Mouse (Mus musculus): ENCODE data around the gene Pmepa1.

Pmepa1 gene

GRCm38 (mm10) chr2:173253761-173254662, 22.3 kb downstream of the Pmepa1 start:
- peak; percentile 78 to 80 for DNase-seq

GRCm38 (mm10) chr2:173251675-173252074, 24.7 kb downstream of the Pmepa1 start:
- no peak for DNase-seq

- DNase-seq = no peak
These were observed 25.2 kb downstream of the Pmepa1 start for GRCm38 (mm10) chr2:173251133-173251532.

- no peak for DNase-seq
These were observed 25.9 kb downstream of the Pmepa1 start for GRCm38 (mm10) chr2:173250411-173250810.

DNA sequence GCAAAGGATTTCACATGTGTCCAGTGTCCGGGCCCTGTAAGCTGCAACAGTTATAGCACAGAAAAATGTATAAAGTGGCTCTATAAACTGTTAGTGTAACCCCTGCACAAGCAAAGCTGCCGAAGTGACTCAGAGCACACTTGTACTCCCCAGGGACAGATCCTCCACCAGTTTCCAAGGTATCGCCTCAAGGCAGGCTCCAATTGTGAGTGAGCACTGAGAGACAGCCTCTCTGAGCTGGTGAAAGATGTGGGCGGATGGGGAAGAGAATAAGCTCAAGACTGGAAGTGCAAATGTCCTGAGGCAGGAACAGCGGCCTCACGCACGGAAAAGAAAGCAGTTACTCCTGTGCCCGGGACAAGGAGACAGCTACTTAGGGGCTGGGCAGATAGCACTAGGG, 26.4 kb downstream of the Pmepa1 start:
- no peak for DNase-seq

GRCm38 (mm10) chr2:173249386-173249785, 26.9 kb downstream of the Pmepa1 start:
- DNase-seq = no peak

DNA sequence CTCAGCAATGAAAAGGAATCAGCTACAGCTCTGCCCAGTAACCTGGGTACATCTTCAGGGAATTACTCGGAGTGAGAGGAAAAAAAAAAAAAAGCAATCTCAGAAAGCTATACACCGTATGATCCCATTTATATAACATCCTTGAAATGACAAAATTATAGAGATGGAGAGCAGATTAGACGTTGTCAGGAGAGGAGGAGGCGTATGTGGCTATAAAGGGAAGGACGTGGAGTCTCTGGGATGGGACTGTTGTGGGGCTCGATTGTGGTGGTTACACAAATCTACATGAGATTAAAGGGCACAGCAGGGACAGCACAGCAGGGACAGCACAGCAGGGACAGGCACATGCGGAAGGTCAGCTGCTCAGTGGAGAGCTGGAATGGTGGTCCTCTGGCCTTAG, 27.5 kb downstream of the Pmepa1 start:
- no peak for DNase-seq

DNA sequence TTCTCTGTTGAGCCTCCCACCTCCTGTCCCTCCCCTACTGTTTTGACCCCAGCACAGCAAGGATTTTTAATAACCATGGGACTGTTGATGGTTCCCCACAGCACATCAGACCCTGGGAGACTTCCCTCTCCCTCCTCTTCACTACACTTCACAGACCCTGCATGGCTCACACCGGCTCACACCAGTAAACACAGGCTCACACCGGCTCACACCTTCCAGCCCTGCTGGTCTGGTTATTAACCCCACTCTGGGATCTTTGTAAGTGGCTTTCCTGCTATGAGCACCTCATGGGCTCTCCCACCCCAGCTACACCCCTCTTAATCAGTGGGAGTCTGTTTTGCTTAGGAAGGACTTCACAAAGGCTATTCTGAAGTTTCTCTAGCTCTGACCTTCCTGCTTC, 28.4 kb downstream of the Pmepa1 start:
- DNase-seq = peak in 1 of 2 experiments; percentile 52

- DNase-seq = no peak
These were observed 29.1 kb downstream of the Pmepa1 start for GRCm38 (mm10) chr2:173247197-173247596.

GRCm38 (mm10) chr2:173246688-173247087, 29.6 kb downstream of the Pmepa1 start:
- no peak for DNase-seq

DNA sequence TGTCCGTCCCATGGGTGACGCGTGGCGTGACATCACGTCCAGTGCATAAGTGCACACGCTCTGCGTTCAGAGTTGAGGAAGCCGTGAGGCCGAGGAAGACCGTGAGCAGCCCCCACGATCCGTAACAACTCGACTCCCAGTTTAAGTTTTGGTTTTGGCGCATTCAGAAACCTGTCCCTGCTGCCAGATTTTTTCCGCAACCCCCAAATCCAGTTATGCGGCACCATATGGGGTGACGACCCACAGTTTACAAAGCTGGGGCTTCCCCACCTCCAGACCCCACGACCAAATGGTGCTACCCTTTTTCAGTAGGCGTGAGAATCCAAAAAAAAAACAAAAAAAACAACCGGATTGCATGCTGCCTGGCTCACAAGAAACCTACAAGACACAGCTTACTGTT, 31.1 kb downstream of the Pmepa1 start:
- DNase-seq = no peak

- peak in 1 of 2 experiments; percentile 27 for DNase-seq
These were observed 32.2 kb downstream of the Pmepa1 start for GRCm38 (mm10) chr2:173244108-173244507.

DNA sequence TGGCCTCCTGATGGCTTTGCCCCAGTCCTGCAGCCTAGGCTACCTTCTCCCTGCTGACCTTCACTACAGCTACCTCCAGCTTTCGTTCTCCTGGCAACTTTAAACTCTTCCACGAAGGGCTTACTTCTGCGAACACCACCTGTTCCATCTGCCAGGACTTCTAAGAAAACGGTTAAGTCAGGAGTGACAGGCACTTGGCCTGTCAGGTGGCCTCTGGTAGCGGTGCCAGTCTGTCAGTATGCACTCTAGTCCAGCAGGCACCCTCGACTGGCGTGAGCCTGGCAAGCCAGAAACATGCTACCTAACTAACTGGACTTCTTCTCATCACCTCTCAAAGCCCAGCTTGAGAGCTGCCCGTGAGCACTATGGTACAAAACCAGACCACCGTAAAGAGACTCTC, 32.7 kb downstream of the Pmepa1 start:
- DNase-seq = peak in 1 of 2 experiments; percentile 29

GRCm38 (mm10) chr2:173242874-173243273, 33.5 kb downstream of the Pmepa1 start:
- DNase-seq = no peak

DNA sequence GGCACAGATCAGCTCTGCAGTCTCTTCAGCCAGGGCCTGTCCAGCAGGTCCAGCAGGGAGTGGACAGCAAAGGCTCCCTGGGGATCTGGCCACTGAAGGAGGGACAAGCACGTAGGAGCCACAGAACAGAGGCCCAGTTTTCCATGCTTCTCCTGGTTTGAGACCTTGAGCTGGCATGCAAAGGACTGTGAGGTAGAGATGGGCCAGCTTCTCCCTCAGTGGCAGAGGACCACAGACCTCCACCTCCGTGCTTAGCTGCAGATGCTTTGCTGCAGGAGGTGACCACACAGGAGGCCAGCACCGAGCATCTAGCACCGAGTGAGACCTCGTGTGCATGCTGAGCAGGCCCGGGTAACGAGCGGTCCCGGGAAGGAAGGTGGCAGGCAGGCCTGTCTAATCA, 35.6 kb downstream of the Pmepa1 start:
- DNase-seq = no peak

GRCm38 (mm10) chr2:173238522-173238921, 37.8 kb downstream of the Pmepa1 start:
- no peak for DNase-seq

GRCm38 (mm10) chr2:173235435-173236332, 40.6 kb downstream of the Pmepa1 start:
- DNase-seq = no peak

- DNase-seq = no peak
These were observed 43.6 kb downstream of the Pmepa1 start for GRCm38 (mm10) chr2:173232766-173233099.

GRCm38 (mm10) chr2:173232065-173232765, 44.1 kb downstream of the Pmepa1 start:
- no peak for DNase-seq

GRCm38 (mm10) chr2:173229578-173230224, 46.6 kb downstream of the Pmepa1 start:
- peak; percentile 82 to 93 for DNase-seq

DNA sequence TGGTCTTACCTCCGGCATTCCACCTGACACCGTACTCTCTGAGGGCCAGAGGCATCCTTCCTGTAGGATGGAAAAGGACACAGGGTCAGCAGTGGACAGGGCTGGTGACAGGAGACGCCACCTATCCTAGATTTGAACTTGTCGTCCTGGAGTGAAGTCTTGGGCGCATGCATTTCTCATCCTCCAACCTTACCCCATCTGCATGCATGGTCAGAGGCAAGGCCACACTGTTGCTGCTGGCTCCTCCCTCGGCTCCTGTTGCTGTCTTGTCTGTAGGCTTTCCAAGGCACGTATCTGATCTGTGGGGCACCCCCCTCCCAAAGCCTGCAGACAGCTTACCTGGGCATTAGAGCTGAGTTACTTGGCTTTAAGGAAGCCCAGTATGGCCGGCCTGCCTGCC, 47.8 kb downstream of the Pmepa1 start:
- DNase-seq = no peak

DNA sequence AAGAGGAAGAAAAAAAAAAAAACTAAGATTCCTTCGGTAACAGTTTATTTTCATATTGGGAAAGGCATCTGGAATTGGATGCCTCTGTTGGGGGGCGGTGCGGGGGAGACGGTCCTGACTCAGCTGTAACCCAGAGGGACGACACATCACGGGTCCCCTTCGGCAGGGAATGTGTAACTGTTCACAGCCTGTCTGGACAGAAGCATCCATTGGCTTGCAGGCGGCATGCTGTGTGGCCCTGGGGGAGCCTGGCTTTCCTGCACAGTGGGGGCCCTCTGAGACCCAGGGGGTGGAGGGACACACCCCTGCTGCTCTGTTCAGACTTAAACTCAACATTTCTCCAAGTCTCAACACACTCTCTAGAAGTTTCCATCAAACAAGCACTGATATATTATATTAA, 49.5 kb downstream of the Pmepa1 start:
- DNase-seq = no peak

DNA sequence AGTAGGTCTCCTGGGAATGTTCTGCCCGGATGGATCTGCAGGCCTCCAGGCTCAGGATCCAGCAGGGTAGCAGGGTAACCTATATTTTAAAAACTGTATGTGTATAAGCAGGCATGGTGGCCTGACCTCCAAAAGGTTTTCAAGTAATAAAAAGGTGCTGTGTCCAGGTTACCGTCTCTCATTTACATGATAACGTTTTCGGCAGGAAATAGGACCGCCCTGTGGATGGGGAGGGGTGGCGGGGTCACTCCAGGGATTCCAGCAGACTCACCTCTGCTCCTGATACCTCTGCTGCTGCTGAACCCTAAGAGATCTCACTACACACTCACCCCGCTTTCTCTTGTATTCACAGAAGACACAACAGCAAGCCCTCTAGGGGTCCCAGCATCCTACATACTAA, 50.4 kb downstream of the Pmepa1 start:
- DNase-seq = no peak

Data from kidney, adult 8-10 months (tissue).